Mouse (Mus musculus) layer of hippocampus, adult 9-11 months (tissue): ENCODE measurements around the gene Ttc5.
"Not testable (repeated sequence)": the region's sequence is repeated elsewhere in the genome, so short reads cannot be mapped to it uniquely, and the experiment has no call there.

Experiments
- DNase-seq: peaks from one replicate; pipeline ENCODE4 v3.0.0; 2022

The Ttc5 gene

DNA sequence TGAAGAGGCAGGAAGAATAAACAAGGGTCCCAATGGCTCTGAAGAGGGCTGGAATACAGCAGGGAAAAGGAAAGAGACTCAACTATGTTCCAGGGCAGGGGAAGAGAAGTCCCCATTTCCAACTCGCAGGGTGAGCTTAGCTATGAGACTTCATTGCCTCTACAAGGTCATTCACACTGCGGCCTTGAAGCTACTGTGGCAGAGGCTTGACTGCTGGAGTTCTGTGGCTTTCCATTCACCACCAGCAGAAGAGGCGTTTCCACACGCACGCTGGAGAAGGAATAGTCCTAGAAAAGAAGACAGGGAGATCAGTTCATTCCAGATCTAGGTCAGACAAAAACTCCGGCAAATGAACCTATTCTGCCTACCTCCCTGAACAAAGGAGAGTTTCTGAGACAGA is 19.6 kb downstream of the Ttc5 start:
- no peak for DNase-seq

DNA sequence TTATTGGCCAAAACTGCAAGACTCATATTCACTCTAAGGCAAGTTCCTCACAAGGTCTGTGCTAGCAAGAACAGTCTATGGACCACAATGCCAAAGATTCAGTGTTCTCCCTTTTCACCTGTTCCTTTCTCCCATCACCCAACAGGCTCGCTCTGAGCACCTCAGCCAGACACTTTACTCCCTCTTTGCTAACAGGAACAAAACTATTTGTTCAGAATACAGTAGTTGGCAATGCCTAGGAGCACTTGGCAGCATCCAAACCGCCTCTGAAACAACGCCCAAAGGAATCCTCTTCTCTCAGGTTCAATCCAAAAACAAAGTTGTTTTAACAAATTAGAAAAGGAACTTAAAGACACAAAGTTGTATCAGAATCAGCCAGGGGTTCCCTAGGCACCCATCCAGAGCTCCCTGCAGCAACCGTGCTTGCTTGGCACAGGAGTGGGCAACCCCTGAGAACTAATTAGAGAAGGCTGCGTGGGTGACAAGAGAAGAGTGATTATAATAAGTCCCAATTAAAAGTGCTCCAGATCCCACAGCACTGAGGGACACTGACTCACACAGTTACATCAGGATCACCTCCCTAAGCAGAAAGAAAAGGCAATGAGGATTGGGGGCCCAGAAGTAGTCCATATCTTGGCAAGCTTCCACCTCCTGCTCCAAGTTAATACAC is 26.8 kb downstream of the Ttc5 start:
- peak; percentile 49 for DNase-seq

DNA sequence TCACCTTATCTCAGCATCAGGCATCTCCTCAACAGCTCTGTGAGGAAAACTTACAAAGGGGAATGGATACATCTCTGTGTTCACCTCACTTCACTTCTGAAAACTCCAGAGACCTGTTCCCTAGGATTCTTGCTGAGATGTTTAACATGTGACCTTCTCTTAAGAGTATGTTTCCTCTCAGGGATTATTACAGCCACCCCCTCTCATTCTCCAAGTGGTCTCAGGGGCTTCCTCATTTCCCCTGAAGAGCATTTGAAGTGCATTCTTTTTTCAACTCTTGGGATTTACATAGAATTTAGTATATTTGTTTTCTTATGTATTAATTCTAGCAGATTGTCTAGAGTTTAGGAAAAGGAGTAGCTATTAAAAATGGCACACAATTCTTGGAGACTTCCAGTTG is 40.3 kb downstream of the Ttc5 start, which contains the start of gene Olfr749:
Olfr749 (minus strand) TSS at position 101 of the 400 bp plus-strand sequence.
- no peak for DNase-seq

DNA sequence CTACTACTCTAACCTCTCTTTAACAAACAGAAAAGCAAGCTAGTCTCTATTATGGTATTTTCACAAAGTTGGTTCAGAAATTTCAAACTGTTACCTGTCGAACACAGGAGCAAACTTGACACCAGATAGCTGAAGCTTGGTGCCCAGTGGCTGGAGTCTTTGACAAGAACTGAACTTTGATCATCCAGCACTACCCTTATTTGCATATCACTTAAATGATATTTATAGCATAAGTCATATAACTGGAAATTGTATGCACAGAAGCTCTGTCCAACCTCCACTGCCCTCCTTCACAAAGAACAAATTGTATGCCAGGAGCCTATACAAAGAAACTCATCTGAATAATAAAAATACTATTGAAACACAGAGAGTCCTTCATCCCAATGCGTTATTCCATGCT is 43.7 kb downstream of the Ttc5 start:
- DNase-seq, result no peak

DNA sequence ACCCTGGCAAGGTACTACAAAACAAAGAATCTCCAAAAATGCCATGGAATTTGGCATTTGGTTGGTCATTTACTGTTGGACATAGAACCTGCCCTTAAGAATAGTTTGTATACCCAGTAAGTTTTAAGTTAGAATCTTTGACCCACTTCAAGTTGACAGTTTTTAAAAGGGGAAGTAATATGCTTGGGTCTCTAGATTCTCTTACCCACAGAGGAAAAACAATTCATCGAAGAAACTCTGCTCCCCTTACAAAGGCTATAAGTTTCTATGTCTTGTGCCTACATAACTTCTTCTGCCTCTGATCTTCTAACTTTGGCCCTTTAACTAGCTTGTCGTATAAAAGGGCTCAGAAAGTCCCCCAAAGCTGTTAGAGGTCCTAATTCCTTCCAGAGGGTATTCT is 45.0 kb downstream of the Ttc5 start:
- DNase-seq, result no peak

DNA sequence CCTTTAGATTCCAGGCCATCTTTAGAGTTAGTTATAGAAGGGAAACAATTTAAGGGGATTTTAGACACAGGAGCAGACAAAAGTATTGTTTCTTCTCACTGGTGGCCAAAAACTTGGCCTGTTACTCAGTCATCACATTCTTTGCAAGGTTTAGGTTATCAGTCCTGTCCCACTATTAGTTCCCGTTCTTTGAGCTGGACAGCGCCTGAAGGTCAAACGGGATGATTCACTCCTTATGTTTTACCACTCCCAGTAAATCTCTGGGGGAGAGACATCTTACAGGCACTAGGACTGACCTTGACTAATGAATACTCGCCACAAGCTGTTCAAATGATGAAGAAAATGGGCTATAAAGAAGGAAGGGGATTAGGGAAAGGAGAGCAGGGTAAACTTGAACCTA is 62.9 kb downstream of the Ttc5 start:
- DNase-seq, result not testable (repeated sequence)

DNA sequence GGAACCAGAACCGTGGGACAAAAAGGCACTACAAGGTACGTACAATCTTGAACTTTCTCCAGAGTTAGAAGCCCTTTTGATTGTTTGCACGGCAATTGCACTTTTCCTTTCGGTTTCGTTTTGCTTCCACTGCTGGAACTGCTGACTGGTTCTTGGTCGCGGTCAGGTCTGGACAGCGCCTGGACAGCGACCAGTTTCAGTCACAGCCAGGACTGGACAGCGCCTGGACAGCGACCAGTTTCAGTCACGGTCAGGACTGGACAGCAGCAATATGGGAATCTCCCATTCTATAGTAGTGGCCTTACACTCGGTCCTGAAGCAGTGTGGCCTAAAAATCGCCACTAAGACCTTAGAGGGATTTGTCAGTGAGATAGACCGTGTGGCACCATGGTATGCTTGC is 65.4 kb downstream of the Ttc5 start:
- not testable (repeated sequence) for DNase-seq
